Mouse (Mus musculus) urinary bladder, postnatal 14 days (tissue): ENCODE results near the gene Naa16.
A peak's percentile ranks its signal among the peaks of the same experiment; 100 is the strongest.
"Not testable (repeated sequence)": the region's sequence is repeated elsewhere in the genome, so short reads cannot be mapped to it uniquely, and the experiment has no call there.

Source experiments
- DNase-seq: peaks from one replicate; pipeline ENCODE4 v3.0.0; 2021; ENCODE audit warnings: low spot score

Gene Naa16

GRCm38 (mm10) chr14:79390265-79390926 is at the start of gene Naa16:
Gene Naa16 (minus strand): TSS chr14:79390778.
- DNase-seq, result peak; percentile 95

DNA sequence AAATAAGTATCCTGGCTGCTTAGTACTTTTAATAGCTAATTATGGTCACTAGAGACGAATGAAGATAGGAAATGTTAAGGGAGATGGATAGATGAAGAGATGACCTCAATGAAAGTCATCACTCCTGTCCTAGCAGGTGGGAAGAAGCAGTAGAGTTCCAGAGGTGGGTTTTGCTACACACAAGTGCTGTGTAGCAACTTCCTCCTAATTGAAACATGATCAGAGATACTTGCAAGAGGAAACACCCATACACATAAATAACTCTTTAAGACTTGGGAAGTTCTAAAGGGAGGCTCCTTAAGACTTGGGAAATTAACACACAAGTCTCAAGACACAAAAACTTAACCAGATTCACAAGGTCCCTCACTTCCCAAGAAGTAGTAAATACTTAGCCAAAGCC is 43.5 kb upstream of the Naa16 start:
- no peak for DNase-seq

DNA sequence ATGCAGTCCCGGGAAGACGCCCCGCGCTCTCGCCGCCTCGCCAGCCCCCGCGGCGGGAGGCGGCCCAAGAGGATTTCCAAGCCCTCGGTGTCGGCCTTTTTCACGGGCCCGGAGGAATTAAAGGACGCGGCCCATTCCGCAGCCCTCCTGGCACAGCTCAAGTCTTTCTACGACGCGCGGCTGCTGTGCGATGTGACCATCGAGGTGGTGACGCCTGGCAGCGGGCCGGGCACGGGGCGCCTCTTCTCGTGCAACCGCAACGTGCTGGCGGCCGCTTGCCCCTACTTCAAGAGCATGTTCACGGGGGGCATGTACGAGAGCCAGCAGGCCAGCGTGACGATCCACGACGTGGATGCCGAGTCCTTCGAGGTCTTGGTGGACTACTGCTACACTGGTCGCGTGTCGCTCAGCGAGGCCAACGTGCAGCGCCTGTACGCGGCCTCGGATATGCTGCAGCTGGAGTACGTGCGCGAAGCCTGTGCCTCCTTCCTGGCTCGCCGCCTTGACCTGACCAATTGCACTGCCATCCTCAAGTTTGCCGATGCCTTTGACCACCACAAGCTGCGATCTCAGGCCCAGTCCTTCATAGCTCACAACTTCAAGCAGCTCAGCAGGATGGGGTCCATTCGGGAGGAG is 36.3 kb upstream of the Naa16 start:
- DNase-seq, result not testable (repeated sequence)

DNA sequence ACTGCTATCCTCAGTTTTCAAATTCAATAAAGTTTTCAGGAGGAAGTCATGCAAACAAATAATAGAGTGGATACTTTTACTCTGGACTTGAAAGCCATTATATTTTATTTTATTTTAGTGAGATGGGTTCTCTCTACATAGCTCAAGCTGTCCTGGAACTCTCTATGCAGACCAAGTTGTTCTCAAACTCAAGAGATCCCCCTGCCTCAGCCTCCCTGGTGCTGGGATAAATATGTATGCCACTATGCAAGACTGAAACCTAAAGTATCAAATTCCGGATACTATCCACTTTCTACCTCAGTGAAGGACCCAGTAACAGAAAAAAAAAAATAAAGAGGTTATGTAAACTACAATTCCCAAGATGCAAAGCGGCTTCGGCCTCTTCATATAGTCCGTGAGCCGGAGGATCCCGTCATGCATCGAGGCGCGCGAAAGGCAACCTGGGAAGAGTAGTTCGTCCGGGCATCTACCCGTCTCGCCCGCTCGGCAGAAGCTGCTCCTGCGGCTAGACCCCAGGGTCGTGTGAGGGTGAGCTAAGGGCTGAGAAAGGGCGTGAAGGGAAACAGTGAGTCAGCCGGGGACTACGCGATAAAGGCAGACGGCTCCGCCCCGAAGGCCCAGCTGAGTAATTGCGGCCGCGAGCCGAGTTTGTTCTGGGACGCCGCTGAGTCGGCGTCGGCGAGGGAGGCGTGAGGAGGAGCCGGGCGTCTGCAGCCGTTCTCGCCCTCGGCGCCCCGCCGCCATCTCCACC is 35.6 kb upstream of the Naa16 start, which contains the start of gene Kbtbd7:
Gene Kbtbd7 (plus strand): TSS at position 533 of the 751 bp plus-strand sequence.
- peak; percentile 95 for DNase-seq

DNA sequence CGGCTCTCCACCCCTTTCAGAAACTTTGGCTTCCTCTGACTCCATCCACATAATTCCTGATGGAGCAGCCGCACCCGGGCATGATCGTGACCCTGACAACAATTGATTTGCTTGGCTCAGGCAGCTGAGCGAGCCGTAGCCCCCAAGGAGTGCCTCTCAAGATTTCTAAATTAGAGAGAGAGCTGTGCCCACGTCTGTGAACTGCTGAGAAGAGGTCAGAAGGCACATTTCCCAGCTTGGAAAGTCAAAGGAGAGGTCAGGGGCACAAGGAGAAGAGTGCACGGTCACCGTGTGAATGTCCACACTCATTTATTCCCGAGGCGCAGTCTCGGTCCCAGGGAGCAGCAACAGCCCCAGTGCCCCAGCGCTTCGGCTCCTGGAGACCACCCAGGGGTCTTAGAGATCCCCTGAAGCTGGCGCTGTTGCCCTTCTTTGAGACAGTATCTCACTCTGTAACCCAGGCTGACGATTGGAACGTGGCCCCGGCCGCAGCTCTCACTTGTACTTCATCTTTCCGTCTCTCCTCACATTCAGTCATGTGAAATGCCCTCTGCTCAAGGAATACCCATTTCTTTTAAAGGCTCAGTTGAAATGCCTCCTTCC is 29.6 kb upstream of the Naa16 start:
- no peak for DNase-seq

DNA sequence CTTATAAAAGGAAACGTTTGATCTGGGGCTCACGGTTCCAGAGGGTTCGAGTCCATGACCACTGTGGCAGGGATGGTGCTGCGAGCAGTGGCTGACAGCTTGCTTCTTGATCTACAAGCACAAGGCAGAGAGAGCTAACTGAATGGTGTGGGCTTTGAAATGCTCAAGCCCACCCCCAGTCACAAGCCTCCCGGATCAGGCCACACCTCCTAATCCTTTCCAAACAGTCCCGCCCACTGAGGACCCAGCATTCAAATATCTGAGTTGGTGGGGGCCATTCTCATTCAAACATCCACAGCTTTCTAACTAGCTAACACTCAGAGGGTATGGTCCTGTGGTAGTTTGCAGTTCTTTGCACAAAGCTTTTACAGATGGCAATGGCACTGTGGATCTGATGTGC is 22.5 kb upstream of the Naa16 start:
- DNase-seq, result no peak

DNA sequence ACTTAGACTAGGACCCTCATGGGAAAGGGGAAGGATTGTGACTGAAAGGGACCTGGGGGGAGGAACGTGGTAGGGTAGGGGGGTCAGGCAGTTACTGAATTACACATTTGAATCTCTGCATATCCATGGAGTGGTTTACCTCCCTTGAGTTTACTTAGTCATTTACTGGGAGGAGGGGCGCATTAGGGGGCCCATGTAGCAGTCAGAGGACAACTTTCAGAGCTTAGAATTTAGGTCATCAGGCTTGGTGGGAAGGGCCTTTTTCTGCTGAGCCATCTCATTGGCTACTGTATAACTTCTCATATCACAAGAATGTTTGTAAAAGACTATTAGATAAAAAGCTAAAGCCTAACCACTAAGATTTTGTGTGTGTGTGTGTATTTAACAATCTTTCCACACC is 20.1 kb upstream of the Naa16 start:
- DNase-seq, result no peak

DNA sequence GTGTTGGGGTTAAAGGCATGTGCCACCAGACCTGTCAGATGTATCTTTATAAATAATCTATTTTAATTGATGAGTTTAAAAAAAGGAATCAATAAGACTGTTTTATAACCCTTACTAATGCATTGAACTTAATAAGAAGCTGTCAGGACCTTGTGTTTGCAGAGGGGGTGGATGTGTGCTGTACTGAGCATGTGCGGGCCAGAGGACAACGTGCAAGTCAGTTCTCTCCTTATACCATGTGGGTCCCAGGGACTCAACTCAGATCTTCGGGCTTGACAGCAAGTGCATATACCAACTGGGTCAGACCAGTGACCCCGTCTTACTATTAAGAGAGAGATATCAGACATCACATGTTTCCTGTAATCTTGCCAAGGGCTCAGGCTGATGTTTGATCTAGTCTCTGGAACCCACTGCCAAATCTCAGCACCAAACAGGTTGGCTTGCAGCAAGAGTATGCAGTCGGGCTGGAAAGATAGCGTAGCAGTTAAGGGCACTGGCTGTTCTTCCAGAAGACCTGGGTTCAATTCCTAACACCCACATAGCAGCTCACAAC is 18.8 kb upstream of the Naa16 start:
- DNase-seq, result no peak

- no peak for DNase-seq
Measured at GRCm38 (mm10) chr14:79407641-79408040, 17.1 kb upstream of the Naa16 start.

GRCm38 (mm10) chr14:79397321-79398122 is 6.9 kb upstream of the Naa16 start, which contains the start of gene Mtrf1:
Gene Mtrf1 (plus strand): TSS chr14:79397772.
- peak; percentile 57 for DNase-seq

- peak; percentile 13 for DNase-seq
Measured at GRCm38 (mm10) chr14:79394564-79394963, 4.0 kb upstream of the Naa16 start.

DNA sequence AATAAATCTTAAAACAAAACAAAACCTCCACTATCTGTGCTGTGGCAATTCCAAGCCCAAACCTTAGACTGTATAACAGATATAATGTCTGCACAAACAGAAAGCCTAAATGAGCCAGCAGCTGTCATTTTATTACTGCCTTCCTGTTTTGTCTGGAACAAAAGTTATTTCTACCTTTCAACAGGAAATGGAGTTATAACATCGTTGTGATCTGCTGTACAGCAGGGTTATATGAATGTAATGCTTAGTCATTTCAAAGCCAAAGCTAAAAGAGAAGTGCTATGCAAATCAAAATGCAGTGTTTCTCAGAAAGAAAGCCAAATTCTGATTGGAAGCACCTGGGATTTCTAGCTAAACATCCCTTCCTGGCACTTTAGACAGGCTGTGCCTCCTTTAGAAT is 2.7 kb upstream of the Naa16 start:
- no peak for DNase-seq

GRCm38 (mm10) chr14:79389438-79390264 is 927 bp downstream of the Naa16 start:
- peak; percentile 18 for DNase-seq

DNA sequence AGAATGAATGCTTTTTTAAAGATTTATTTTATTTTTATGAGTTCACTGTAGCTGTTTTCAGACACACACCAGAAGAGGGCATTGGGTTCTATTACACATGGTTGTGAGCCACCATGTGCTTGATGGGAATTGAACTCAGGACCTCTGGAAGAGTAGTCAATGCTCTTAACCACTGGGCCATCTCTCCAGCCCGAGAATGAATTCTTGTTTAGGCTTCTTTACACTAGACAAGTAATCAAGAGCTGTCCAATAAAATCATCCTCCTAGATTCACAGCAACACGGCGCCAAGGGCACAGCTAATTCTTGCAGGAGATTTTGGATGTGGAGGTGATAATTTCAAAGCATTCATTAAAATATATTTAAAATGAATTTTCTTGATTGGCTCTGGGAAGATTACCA is 2.3 kb downstream of the Naa16 start:
- no peak for DNase-seq

- DNase-seq, result no peak
Measured at GRCm38 (mm10) chr14:79383120-79383519, 7.5 kb downstream of the Naa16 start.

DNA sequence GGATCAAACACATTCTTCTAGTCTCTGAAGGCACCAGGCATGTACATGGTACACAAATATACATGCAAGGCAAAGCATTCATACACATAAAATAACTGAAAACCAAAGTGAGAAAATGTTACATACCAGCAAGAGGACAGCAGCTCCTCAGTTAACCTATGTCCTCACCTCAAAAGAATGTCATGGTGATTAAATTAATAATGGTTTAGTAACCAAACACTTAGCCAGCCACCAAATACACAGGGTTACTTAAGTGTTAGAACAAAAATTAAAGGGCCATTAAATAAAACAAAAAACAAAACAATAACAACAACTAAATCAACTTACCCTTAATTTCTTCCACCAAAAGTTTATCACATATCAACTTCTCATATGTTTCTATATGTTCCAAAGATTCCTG is 13.5 kb downstream of the Naa16 start:
- no peak for DNase-seq

GRCm38 (mm10) chr14:79358055-79358454 is 32.5 kb downstream of the Naa16 start:
- no peak for DNase-seq

DNA sequence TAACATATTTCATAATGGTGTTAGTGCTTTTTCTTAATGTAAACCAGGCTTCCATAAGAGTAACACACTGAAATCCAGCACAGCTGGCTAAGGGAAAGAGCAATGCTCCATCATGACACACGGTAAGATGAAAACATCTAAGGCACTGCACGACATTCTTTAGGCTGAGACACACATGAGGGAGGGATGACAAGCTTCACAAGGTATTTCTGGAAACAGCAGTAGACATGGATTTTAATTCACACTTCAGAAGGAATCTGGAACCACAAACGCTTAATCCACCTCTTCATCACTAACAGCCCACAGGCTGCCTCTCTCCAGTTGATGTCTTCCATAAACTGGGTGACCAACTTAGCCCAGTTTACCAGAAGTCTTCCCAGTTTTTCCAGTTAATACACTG is 44.2 kb downstream of the Naa16 start:
- no peak for DNase-seq

GRCm38 (mm10) chr14:79335613-79336012 is 55.0 kb downstream of the Naa16 start:
- DNase-seq, result no peak

GRCm38 (mm10) chr14:79331936-79332335 is 58.6 kb downstream of the Naa16 start:
- DNase-seq, result no peak
